Mouse (Mus musculus): ENCODE results near the gene Abhd6. TPM values are rescaled to one million over a fixed set of nuclear protein-coding genes. Genes with fewer than 3 reads are reported as not detected.

Gene Abhd6
- total RNA-seq, 2 experiments from 2014 or later: 0.66 to 0.80 TPM

- ATAC-seq (ENCODE audit: poor library complexity, severe bottlenecking): no peak
Measured at GRCm38 (mm10) chr14:8054310-8055102, 51.8 kb downstream of the Abhd6 start.

DNA sequence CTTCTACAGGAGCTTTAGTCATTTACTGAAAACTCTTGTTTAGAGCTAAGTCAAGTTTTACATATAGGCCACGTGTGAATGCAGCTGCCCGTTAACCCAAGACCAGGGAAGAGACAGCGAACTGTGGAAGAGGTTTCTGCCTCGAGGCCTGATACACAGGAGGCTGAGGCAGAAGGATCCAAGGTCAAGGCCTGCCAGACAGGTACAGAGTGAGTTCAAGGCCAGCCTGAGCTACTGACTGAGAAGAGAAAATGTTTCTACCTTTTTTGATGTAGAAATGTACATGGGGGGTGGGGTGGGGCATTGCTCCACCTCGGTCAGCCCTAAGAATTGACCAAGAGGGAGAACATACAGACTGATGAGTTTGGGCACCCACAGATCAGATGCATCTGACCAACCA, 53.4 kb downstream of the Abhd6 start:
- no peak for ATAC-seq (ENCODE audit: poor library complexity, severe bottlenecking)

- ATAC-seq (ENCODE audit: poor library complexity, severe bottlenecking): no peak
Measured at GRCm38 (mm10) chr14:8059938-8060337, 57.2 kb downstream of the Abhd6 start.

- ATAC-seq (ENCODE audit: poor library complexity, severe bottlenecking): no peak
Measured at GRCm38 (mm10) chr14:8062076-8062475, 59.4 kb downstream of the Abhd6 start.

DNA sequence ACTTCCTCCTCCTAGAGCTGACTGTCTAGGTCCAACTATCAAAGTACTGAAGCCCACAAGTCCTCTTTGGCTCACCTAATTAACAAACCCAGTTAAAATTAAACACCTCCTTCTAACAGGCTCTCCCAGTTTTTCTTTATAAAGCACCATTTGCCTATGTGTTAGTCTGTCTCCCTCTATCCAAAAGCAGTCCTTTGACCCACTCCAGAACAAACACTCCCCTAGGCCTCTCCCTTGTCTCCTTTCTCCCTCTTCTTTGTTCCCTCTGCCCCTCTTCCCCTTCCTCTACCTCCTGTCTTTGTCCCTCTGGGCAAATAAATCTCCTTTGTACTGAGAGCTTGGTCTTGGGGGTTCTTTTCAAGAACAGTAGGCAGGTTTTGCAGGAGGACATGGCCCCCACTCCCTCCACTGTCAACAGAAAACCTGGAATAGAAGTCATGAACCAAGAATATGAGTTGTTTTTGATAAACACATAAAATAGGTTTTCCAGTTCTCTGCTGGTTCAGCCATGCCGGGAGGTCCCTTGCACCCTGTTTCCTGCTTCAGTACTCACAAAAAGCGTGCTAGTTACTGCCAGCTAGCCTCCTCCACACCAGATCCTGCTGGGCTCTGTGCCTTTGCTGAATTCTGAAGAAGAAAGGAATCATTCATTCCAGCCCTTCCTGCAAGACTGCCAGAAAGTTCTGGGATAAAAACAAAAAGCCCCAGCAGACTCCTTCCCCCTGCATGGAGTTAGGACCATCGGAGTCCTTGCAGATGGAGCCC, 60.0 kb downstream of the Abhd6 start:
- no peak for ATAC-seq (ENCODE audit: poor library complexity, severe bottlenecking)

- ATAC-seq (ENCODE audit: poor library complexity, severe bottlenecking): no peak
Measured at GRCm38 (mm10) chr14:8063835-8064785, 61.4 kb downstream of the Abhd6 start.

- ATAC-seq (ENCODE audit: poor library complexity, severe bottlenecking): peak; percentile 98
Measured at GRCm38 (mm10) chr14:8080165-8080679, 77.5 kb downstream of the Abhd6 start, which contains the start of gene Rpp14. TSS of gene Rpp14 (plus strand) at chr14:8080367.

- ATAC-seq (ENCODE audit: poor library complexity, severe bottlenecking): peak; percentile 67
Measured at GRCm38 (mm10) chr14:8080718-8081117, 78.0 kb downstream of the Abhd6 start.

DNA sequence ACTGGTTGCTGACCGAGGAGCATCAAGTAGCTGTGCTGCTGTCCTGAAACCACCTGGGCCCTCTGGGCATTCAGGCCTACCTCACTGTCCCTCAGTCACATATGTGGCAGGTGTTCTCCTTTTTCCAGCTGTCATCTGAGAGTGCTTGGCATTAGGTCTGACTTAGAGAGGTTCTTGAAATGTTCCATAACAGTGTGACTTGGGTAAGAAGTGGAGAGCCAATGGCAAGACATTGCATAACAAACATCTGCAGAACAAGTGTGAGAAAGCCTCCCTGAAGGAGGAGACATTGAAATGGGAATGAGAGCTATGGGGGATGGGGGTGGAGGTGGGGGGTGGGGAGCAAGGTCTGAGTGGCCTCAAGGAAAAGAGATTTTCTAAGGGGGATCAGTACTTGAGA, 80.2 kb downstream of the Abhd6 start:
- ATAC-seq (ENCODE audit: poor library complexity, severe bottlenecking): no peak

DNA sequence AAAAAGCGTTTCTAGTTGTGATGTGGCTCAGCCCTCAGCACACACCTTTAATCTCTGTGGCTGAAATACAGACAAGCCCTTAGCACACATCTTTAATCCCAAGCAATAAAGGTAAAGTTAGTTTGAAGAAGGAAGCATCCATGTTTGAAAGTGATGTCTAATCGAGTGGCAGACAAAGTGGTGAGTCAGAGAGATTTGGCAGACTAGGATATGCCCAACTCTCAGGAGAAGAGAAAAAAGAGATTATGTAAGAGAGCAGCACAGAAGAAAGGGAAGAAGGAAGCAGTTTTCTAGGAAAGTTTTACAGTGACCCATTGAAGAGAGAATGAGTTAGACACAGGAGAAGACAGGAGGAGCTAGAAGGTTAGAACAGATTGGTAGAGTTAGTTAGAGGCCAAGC, 86.3 kb downstream of the Abhd6 start:
- ATAC-seq (ENCODE audit: poor library complexity, severe bottlenecking): no peak

DNA sequence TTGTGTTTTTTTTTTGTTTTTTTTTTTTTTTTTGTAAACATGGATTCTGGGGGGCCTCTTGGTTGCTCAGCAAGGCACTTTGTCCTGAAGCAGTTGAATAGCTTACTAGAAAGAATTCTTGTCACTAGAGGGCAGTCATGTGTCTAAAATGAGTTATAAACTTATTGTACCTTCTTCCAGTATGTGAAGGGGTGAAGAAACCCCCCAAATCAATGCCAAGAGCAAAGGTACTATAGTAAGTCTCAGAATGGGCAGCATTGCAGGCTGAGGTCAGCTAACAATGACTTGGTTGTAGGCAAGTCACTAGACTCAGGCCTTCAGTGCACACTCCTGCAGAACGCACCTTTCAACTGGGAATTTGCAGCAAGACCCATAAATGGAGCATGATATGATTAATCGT, 89.9 kb downstream of the Abhd6 start:
- ATAC-seq (ENCODE audit: poor library complexity, severe bottlenecking): peak; percentile 45

GRCm38 (mm10) chr14:8093427-8093826, 90.7 kb downstream of the Abhd6 start:
- ATAC-seq (ENCODE audit: poor library complexity, severe bottlenecking): peak; percentile 75

DNA sequence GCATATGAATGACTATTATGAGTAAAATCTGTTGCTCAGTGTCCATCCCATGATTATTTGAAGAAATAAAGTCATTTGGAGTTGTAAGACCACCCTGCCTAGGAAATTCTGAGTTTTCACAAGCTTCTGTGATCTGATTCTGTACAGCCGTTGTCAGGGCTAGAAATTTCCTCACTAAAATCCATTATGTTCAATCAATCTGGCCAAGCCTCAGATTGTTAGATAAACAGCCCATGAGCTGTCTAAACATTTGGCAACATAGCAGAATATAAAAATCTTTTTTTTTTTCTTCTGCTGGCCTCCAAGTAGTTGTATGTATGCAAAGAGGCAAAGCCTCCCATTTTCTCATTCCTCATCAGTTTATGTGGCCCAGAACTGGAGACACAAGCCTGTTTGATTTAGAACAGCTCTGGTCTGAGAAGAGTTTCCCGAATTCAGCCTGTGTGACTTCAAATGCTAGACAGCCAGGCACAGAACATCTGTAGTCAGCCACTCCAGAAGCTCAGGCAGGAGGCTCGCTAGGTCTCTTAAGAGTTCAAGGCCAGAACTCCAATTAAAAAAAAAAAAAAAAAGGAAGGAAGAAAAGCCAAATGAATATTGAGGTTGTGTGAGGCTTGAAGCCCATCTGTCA, 92.3 kb downstream of the Abhd6 start:
- ATAC-seq (ENCODE audit: poor library complexity, severe bottlenecking): no peak

DNA sequence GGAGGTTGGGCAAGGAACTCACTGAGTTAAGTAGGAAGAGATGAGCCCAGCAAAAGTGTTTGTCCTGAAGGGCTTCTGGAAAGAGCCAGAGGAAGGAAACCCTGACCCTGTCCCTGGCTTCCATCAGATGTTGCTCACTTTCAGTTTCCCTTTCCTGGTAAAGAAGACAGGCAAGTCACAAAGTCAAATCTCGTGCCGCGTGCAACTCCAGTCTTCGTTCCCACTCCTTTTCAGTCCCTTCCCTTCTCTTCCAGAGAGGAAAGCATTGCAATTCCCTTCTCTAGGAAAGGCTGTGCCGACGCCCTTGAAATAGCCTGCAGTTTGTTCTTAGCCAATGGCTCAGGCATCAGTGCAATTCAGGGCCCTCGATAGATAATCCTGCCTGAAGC, 92.9 kb downstream of the Abhd6 start:
- ATAC-seq (ENCODE audit: poor library complexity, severe bottlenecking): no peak

DNA sequence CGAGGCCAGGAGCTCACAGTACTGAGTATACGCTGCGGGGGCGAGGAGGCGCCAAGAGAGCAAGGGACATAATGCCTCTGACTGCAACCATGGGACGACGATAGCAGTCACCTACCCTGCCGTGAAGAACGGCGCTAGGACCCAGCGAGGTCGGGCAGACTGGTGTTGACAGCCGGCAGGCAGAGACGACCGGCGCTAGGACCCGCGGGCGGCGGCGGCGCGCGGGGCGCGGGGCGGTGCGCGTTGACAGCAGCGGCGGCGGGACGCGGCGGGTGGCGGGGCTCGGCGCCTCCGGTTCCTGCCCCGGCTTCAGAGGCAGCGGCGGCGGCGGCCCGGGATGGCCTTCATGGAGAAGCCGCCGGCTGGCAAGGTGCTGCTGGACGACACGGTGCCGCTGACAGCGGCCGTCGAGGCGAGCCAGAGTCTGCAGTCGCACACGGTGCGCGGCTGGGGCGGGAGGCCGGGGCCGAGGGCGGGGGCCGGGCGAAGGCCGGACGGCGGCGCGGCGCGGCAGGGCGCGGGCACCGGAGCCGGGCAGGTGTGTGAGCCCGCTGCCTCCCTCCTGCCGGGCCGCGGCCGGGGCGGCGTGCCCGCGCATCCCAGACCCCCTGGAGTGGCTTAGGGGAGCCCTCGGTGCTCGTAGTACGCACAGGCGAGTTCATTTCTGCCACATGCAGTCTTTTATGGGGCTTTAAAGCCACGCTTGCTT, 95.4 kb downstream of the Abhd6 start, which contains the start of gene Pxk:
Gene Pxk (plus strand): TSS at position 234 of the 709 bp plus-strand sequence.
- ATAC-seq (ENCODE audit: poor library complexity, severe bottlenecking): peak; percentile 69

- ATAC-seq (ENCODE audit: poor library complexity, severe bottlenecking): no peak
Measured at GRCm38 (mm10) chr14:8098687-8098995, 95.9 kb downstream of the Abhd6 start.

- ATAC-seq (ENCODE audit: poor library complexity, severe bottlenecking): peak; percentile 79
Measured at GRCm38 (mm10) chr14:8099561-8100021, 96.9 kb downstream of the Abhd6 start.

DNA sequence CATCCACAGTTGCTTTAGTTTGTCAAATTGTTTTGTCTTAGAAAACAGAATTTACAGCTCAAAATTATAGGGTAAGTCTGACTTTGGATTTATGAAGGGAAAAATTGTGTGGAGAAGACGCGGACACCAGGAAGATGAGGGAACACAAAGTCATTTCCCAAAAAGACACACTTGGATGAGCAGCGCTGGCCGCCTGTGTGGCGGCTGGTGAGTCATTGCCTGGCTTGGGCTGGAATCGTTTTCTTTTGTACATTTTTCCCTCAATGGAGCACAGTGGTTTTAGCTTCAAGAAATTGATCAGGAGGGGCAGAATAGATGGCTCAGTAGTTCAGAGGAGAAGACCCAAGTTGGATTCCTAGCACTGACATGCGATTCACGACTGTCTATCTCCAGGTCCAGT, 99.2 kb downstream of the Abhd6 start:
- no peak for ATAC-seq (ENCODE audit: poor library complexity, severe bottlenecking)

DNA sequence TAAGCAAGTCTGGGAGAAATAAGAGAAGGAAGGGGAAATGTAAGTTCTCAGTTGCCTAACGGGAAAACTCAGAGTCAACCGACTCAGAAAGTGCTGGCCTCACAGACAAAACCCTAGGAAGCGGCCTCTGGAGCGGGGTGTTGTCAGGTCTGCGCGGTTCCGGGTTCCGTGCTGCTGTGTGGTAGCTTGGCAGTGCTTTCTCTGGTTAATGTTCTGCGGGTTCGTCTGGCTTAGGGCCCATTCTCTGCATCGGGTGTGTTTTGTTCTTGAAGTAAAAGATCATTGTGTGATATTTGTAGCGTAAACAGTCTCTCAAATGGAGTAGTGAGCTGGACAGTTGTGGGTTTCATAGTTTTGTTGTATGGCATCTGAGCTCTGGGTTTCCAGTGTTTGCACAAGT, 100.0 kb downstream of the Abhd6 start:
- ATAC-seq (ENCODE audit: poor library complexity, severe bottlenecking): no peak
